8 mouse cellular contexts compared by ENCODE assay signal in the genomic region with DNA sequence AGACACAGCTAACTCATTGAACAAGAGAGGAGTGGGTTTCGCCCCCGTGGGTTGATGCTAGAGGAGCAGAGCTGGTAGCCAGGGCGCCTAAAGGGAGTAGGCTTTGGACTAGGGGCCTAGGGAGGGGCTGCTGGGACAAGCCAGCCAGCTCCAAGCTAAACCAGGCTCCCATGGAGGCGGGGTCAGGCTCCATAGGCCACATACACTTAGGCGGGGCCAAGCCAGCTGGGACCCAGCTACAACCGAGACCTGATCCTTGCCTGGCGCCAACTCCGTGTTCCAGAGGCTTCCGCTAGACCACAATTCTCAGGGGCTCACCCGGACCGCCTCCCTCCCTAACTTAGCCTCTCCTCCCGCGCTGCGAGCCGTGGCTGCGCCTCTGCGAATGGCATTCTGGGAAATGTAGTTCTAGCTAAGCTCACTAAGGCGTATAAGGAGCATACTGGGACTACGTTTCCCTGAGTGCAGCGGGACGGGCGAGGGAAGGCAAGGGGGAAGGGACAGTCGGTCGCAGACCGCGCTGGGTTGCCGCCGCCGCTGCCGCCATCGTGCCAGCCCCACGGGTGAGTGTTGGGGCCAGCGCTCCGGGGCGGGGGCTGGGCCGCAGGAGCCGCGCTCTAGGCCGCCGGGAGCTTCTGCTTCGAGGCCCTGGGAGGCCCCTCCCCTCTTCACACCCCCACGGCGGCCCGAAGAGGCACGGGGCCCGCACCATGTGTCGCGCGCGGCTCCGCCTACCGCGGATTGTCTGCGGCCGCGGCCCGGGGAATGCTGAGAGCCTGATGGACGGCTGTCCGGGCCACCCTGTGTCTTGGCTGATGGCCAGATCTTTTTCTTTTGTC. TPM values are rescaled to one million over a fixed set of nuclear protein-coding genes. Genes with fewer than 3 reads are reported as not detected.
DNase-seq lines count a peak whose midpoint lies in the region; ATAC-seq lines count a peak whose summit lies in the region.

A gene (plus strand): TSS at position 438 of the 839 bp plus-strand sequence.

- WGBS in hindbrain, embryonic 14.5 days: under 1% methylated on average over 48 of the region's 59 CpGs

- no peaks in the 10 kb centered on the region for H3K9me3 ChIP-seq in hindbrain, embryonic 14.5 days (ENCODE audit: control insufficient read depth, low read length)

- peak within 1 kb of the TSS; percentile 89 for H3K4me2 ChIP-seq in hindbrain, embryonic 14.5 days (replicated peaks)

- peak; percentile 100 for DNase-seq in R1 (ENCODE audit: low read depth, low spot score)
- DNase-seq in cerebellum, postnatal 25 days: peak; percentile 92
- peak; percentile 81 to 86 for DNase-seq in frontal cortex, postnatal 25 days (ENCODE audit: low spot score in 2 of 2)
- peak; percentile 97 for DNase-seq in hindbrain, embryonic 14.5 days (ENCODE audit: low spot score)
- DNase-seq in layer of hippocampus, postnatal 36 days: peak; percentile 93 to 94
- DNase-seq in lung, postnatal 36 days: peak; percentile 98
- peak; percentile 100 for DNase-seq in retina, postnatal 1 day
- DNase-seq in urinary bladder, adult 18-20 months (ENCODE audit: low spot score in 2 of 2): peak; percentile 81 to 96

- H3K4me1 ChIP-seq in hindbrain, embryonic 14.5 days (replicated peaks; ENCODE audit: control insufficient read depth, insufficient read depth, low read length): peaks cover 40% of the 10 kb centered on the region

- H3K27ac ChIP-seq in hindbrain, embryonic 14.5 days: peak within 1 kb of the TSS; percentile 85

- peak within 1 kb of the TSS; percentile 90 for H3K9ac ChIP-seq in hindbrain, embryonic 14.5 days

- ATAC-seq in hindbrain, embryonic 14.5 days (ENCODE audit: low FRiP score): peak; percentile 97

- no peaks in the 10 kb centered on the region for H3K27me3 ChIP-seq in hindbrain, embryonic 14.5 days (ENCODE audit: control insufficient read depth, insufficient read depth, low read length)

- peak within 1 kb of the TSS; percentile 80 for H3K4me3 ChIP-seq in hindbrain, embryonic 14.5 days (replicated peaks; ENCODE audit: low read length)

- H3K36me3 ChIP-seq in hindbrain, embryonic 14.5 days (replicated peaks; ENCODE audit: control insufficient read depth, insufficient read depth): peaks cover 12% of the 10 kb centered on the region; the same call in 1 of the 2 replicates

RNA-seq across cellular contexts. Expression of the gene that starts here (rescaled TPM):
- polyA plus RNA-seq in hindbrain, embryonic 14.5 days (2014; fragmentation: Nextera tagmentation; extraction: Ambion mirVana): 181 TPM in 2 replicates
- total RNA-seq in layer of hippocampus, postnatal 36 days (2021): 10 to 100 TPM; 27.6 to 36.3 TPM

Comparison
In these comparisons a context has a peak if more than half of its experiments do, and no peak if none do; other contexts are left out.
1. Peak in every context shown above with its lines: DNase-seq, ATAC-seq, H3K4me3 ChIP-seq and H3K27ac ChIP-seq.